Mouse (Mus musculus) forebrain, embryonic 12.5 days (tissue): ENCODE measurements around the gene Fbxw8. TPM values are rescaled to one million over a fixed set of nuclear protein-coding genes. Genes with fewer than 3 reads are reported as not detected.

Source experiments
- ATAC-seq: fragments of 200-750 bp; cut with Nextera tagmentation; 2 replicates; pipeline ENCODE4 v1.8.0; 2017; ENCODE audit warnings: moderate TSS enrichment; ENCODE audit not compliant: low FRiP score
- H3K27ac ChIP-seq: fragments of 300-500 bp; sonication (generic); 2 replicates; pipeline ENCODE4 v1.5.1; 2016; ENCODE audit warnings: mild to moderate bottlenecking
- H3K27me3 ChIP-seq: fragments of 300-500 bp; sonication (generic); 2 replicates; pipeline ENCODE4 v1.6.1; 2016; ENCODE audit warnings: mild to moderate bottlenecking
- H3K36me3 ChIP-seq: fragments of 300-500 bp; sonication (generic); replicated peaks from 2 replicates; pipeline ENCODE4 v1.6.1; 2016; ENCODE audit warnings: mild to moderate bottlenecking
- H3K4me1 ChIP-seq: fragments of 300-500 bp; sonication (generic); 2 replicates; pipeline ENCODE4 v1.6.1; 2016
- H3K4me2 ChIP-seq: fragments of 300-500 bp; sonication (generic); 2 replicates; pipeline ENCODE4 v1.6.1; 2016; ENCODE audit warnings: mild to moderate bottlenecking, moderate library complexity
- H3K4me3 ChIP-seq: fragments of 300-500 bp; sonication (generic); replicated peaks from 2 replicates; pipeline ENCODE4 v1.5.1; 2016; ENCODE audit warnings: mild to moderate bottlenecking
- H3K9ac ChIP-seq: fragments of 300-500 bp; sonication (generic); 2 replicates; pipeline ENCODE4 v1.6.1; 2016; ENCODE audit warnings: mild to moderate bottlenecking
- H3K9me3 ChIP-seq: fragments of 300-500 bp; sonication (generic); 2 replicates; pipeline ENCODE4 v1.6.1; 2016
- WGBS: fragments of 180-500 bp; shearing (Covaris S2); methylation state at CpG from one replicate; pipeline ENCODE4 v1.1.7; 2016; 5-methylcytosine and 5-hydroxymethylcytosine counted together
- polyA plus RNA-seq: library from polyadenylated mRNA; unstranded; fragments of >200 nt; fragmentation: Nextera tagmentation; extraction: Ambion mirVana; gene quantifications from 2 replicates; pipeline ENCODE4 v1.2.1, GENCODE M21; 2016

The Fbxw8 gene
- polyA plus RNA-seq, 1 experiment from 2014 or later: 41.5 TPM

DNA sequence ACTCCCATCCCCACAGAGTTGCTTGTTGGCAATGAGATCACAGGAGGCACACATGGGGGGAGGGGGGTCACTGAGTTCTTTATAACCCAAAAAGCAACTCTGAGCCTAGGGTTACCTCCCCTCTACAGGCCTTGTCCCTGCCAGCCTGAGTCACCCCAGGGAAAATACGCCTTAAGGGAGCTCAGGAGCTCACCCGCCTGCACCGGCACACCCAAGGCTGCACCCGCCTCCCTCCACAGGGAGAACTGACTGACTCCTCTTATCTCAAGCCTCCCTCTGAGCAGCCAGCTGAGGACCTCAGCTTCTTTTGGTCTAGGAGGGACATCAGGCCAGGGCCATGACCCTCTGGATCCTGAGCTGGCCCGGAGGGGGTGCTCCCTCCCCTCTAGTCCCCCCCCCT, 124.2 kb downstream of the Fbxw8 start:
- H3K4me3 ChIP-seq: no peak overlapping the region
- H3K9me3 ChIP-seq: 0 out of 2 replicates have a peak, but pooled peaks cover 8% of the 10 kb centered on the region
- H3K27me3 ChIP-seq: peaks cover 55% of the 10 kb centered on the region
- ATAC-seq: no peak
- WGBS: 64% methylated on average over 4 of the region's 5 CpGs
- no peak overlapping the region for H3K9ac ChIP-seq
- H3K36me3 ChIP-seq: no peaks in the 10 kb centered on the region
- H3K4me2 ChIP-seq: no peak overlapping the region
- H3K4me1 ChIP-seq: peaks cover 46% of the 10 kb centered on the region
- no peak overlapping the region for H3K27ac ChIP-seq

DNA sequence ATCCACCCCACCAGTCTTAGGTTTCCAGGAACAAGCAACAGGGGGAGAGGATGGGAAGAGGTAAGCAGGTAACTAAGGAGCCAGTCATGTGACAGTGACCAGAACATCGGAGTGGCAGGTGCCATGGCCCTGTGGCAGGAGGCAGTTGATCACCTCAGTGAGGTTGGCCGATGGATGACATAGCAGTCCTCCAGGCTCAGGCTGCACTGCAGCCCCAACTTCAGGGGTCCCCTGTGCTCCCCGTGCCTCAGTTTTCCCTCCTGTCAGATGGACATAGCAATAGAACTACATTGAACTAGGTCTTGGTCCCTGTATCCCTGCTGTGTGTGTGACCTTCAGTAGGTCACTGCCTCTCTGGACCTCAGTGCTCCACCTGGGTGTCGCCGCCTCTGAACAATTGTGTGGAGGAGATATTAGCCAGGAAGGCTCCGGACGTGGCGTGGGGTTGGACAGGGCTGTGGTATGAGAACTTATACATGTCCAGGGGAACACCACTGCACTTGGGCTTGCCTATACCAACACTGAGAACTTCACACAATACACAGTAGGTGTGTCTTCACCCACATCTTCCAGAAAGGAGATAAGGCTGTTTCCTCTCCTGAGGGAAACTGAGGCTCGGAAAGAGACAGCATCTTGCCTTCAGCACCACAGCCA, 125.1 kb downstream of the Fbxw8 start:
- Histone ChIP-seq H3K4me3 (no peak overlapping the region), H3K27me3 (peaks cover 64% of the 10 kb centered on the region), H3K27ac (no peak overlapping the region), H3K9me3 (0 out of 2 replicates have a peak, but pooled peaks cover 7% of the 10 kb centered on the region), H3K4me2 (no peak overlapping the region), H3K9ac (no peak overlapping the region), H3K36me3 (no peaks in the 10 kb centered on the region), H3K4me1 (peaks cover 50% of the 10 kb centered on the region)
- WGBS: 92% methylated on average over 9 of the region's 9 CpGs
- no peak for ATAC-seq

DNA sequence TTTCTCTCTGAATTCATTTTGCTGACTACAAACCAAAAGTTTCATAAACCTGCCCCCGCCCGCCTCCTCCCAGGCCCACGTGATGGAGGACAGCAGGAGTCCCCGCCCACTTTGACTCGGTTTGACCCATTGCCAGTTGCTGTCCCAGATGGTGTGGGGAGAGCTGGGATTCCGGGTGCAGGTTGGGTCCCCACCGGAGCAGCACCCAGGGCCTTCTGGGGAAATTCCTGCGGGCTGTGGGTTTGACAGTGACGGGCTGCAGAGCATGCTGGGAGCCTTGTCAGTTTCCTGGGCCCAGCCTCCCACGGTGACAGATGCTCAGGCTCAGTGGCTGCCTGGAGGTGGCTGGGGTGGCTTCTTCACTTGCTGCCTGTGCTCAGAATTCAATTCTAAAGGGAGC, 125.8 kb downstream of the Fbxw8 start:
- Histone ChIP-seq H3K4me2 (peak overlapping the region; percentile 97), H3K27me3 (peaks cover 65% of the 10 kb centered on the region), H3K27ac (no peak overlapping the region), H3K4me3 (peak overlapping the region; percentile 64), H3K4me1 (peaks cover 50% of the 10 kb centered on the region), H3K9ac (peak overlapping the region; percentile 36; the same call in 1 of the 2 replicates), H3K9me3 (no peaks in the 10 kb centered on the region), H3K36me3 (no peaks in the 10 kb centered on the region)
- 2% methylated on average over 10 of the region's 10 CpGs for WGBS
- ATAC-seq: peak; percentile 50; the same call in 1 of the 2 replicates

DNA sequence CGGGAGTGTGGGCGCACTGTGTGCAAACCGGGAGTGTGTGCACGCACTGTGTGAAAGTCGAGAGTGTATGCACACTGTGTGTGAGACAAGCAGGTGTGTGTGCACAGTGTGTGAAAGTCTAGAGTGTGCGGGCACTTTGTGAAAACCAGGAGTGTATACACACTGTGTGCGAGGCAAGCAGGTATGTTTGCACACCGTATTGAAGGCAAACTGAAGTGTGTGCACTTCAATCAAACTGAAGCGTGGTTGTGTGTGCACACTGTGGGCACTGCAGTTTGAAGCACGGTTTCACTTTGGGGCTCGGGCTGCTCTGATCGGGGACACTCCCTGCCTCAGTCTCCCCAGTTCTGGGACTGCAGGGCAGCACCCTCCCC, 126.2 kb downstream of the Fbxw8 start:
- H3K9me3 ChIP-seq: no peaks in the 10 kb centered on the region
- H3K4me2 ChIP-seq: peak overlapping the region; percentile 97
- H3K9ac ChIP-seq: no peak overlapping the region
- H3K27ac ChIP-seq: no peak overlapping the region
- peak overlapping the region; percentile 64 for H3K4me3 ChIP-seq
- peaks cover 50% of the 10 kb centered on the region for H3K4me1 ChIP-seq
- H3K27me3 ChIP-seq: peaks cover 65% of the 10 kb centered on the region
- ATAC-seq: peak; percentile 21; the same call in 1 of the 2 replicates
- 6% methylated on average over 12 of the region's 12 CpGs for WGBS
- no peaks in the 10 kb centered on the region for H3K36me3 ChIP-seq

DNA sequence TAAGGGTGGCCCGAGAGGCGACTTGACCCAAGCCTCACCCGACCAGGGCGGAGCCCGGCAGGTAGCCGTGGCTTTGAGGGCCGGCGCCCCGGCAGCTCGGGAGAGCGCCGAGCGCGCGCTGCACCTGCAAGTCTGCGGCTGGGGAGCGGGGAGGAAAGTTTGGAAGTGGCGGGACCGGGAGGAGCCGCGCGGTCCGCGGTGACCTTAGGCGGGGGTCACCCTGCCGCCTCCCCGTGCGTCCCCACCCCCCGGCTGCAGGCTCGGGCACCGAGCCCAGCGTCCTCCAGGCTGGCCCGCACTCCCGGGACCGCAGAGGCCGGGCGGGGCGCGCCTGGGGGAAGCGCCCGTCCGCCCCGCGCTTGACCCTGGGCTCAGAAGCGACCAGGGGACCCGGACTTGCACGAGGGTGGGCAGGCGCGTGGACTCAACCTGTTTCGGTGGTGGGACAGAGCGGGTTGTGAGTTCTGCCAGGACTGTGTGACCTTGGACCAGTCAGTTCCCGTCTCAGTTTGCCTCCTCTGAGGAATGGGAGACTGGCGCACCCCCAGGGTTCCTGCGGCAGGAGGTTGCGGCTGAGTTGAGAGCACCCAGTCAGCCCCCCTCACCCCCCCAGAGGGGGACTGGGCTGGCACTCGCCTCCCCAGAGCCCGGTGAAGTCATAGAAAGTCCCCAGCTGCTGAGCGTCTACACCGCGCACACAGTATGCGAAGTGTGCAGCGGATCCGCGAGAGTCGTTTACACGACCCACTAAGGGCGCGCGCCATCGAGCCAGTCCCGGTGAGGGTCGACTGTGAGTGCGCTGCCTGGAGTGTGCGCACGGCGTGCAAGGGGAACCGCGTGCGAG, 126.9 kb downstream of the Fbxw8 start:
- Histone ChIP-seq H3K4me1 (peaks cover 50% of the 10 kb centered on the region), H3K36me3 (no peaks in the 10 kb centered on the region), H3K4me3 (peak overlapping the region; percentile 64), H3K27ac (no peak overlapping the region), H3K9ac (peak overlapping the region; percentile 52), H3K9me3 (no peaks in the 10 kb centered on the region), H3K4me2 (peak overlapping the region; percentile 97), H3K27me3 (peaks cover 65% of the 10 kb centered on the region)
- 0 out of 2 replicates have a peak, but pooled peaks have one; percentile 9 for ATAC-seq
- WGBS: 2% methylated on average over 79 of the region's 79 CpGs

DNA sequence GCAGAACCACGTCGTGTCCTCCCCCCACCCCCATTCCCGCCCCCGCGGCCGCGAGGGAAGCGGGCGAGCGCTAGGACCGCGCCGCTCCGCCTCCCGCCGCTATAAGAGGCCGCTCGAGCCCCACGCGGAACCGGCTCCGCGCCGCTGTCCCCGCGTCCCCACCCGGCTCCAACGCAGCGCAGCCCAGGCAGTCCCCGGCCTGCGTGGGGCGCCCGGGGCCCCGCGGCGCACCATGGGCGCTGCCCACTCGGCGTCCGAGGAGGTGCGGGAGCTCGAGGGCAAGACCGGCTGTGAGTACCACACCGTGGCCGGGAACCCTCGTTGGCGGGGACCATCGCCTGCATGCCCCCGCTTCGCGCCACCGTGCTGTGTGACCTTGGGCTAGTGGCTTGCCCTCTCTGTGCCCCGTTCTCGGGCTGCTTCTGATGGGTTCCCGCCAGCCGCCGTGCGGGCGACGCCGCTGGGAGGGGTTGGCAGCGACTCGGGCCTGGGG, 127.5 kb downstream of the Fbxw8 start, which contains the start of gene Tesc:
Gene Tesc (plus strand): TSS at position 46 of the 493 bp plus-strand sequence.
- Histone ChIP-seq H3K4me3 (peak within 1 kb of the TSS; percentile 64), H3K4me2 (peak within 1 kb of the TSS; percentile 97), H3K27ac (no peak within 1 kb of the TSS), H3K36me3 (no peaks in the 10 kb centered on the region), H3K4me1 (peaks cover 50% of the 10 kb centered on the region), H3K9me3 (no peaks in the 10 kb centered on the region), H3K27me3 (peaks cover 65% of the 10 kb centered on the region), H3K9ac (peak within 1 kb of the TSS; percentile 52)
- 0 out of 2 replicates have a peak, but pooled peaks have one; percentile 20 for ATAC-seq
- under 1% methylated on average over 59 of the region's 63 CpGs for WGBS

DNA sequence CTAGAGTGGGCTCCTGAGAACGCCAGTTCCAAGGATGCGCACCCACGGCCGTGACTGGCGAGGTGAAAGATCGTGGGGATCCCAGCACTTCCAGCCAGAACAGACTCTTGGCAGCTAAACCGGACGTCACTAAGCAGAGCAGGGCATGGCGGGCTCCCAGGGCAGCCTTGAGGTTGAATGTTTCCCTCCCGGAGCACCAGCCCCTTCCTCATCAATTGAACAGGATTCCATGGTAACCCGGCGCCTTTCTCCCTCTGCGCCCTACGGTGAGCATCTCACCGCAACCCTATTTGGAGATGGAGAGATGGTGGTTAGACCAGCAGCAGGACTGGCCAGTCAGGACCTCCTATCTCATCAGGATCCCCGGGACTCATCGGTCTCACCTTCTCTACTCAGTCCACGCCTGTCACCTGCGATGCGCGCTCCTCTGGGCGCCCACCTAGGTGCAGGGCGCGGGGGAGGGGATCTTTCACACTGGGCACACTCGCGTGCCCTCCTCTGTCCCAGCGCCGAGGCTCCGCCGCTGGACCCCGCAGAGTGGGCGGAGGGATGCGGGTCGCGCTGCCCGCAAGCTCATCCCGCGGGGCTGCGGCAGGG, 128.1 kb downstream of the Fbxw8 start:
- no peak for ATAC-seq
- Histone ChIP-seq H3K36me3 (no peaks in the 10 kb centered on the region), H3K4me1 (peaks cover 50% of the 10 kb centered on the region), H3K27me3 (peaks cover 65% of the 10 kb centered on the region), H3K9ac (peak overlapping the region; percentile 52), H3K4me2 (peak overlapping the region; percentile 97), H3K27ac (no peak overlapping the region), H3K4me3 (peak overlapping the region; percentile 64), H3K9me3 (no peaks in the 10 kb centered on the region)
- WGBS: under 1% methylated on average over 39 of the region's 39 CpGs

DNA sequence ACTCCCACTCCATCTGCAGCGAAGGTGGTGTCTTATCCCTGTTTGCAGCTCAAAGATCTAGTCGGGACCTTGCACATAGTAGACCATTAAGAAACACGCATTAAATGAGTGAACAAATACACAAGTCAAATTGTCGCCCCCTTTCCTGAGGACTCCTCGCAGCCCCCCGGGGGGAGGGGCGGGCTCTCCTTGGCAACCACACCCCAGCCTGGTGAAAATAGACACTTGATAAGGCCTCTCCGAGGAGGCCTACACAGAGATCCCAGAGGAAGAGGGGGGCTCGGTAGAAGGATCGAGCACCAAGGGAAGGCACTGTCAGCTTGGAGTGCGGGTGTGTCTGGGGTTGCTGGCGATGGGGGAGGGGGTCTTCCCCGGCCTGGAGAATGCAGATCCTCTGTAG, 128.9 kb downstream of the Fbxw8 start:
- no peaks in the 10 kb centered on the region for H3K36me3 ChIP-seq
- peak overlapping the region; percentile 64; the same call in 1 of the 2 replicates for H3K4me3 ChIP-seq
- H3K9ac ChIP-seq: no peak overlapping the region
- WGBS: 1% methylated on average over 13 of the region's 13 CpGs
- H3K4me1 ChIP-seq: peaks cover 46% of the 10 kb centered on the region
- H3K9me3 ChIP-seq: no peaks in the 10 kb centered on the region
- H3K27ac ChIP-seq: no peak overlapping the region
- H3K4me2 ChIP-seq: peak overlapping the region; percentile 97
- no peak for ATAC-seq
- peaks cover 62% of the 10 kb centered on the region for H3K27me3 ChIP-seq

DNA sequence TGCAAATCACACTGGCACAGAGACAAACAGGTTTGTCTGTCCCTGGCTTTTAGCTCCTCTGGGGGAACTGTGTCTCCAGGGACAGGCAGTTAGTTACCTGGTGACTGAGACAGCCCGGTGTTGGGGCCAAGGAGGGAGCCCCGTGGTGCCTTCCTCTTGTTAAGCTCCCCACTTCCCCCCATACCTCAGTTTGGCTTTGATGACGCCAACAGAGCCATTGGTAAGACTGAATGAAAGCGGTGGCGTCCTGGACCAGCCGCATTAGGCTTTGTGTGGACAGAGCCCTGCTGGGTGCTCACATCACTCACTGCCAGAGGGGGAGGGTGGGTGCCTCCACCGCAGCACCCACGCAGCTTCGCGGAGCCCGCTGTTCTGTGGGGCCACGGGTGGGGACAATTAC, 129.4 kb downstream of the Fbxw8 start:
- Histone ChIP-seq H3K9me3 (no peaks in the 10 kb centered on the region), H3K9ac (no peak overlapping the region), H3K4me1 (peaks cover 44% of the 10 kb centered on the region), H3K4me2 (no peak overlapping the region), H3K27ac (no peak overlapping the region), H3K4me3 (no peak overlapping the region), H3K27me3 (peaks cover 58% of the 10 kb centered on the region), H3K36me3 (no peaks in the 10 kb centered on the region)
- WGBS: 5% methylated on average over 12 of the region's 12 CpGs
- no peak for ATAC-seq

DNA sequence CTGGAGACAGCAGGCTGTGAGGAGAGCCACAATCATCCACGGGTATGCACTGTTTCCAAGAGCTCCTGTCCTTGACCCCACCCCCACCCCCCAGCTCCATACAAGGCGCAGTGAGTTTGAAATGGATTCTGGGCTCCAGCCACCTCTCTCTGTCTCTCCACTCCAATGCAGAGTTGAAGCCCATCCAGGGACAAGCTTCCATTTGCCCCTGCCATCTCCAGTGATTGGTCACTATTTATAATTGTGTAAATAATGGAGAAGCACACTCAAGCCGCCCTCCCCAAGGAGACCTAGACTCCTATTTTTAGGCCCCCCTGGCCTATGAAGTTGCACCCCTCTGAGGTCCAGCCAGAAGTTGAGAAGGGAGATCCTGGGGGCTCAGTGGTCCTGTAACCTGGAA, 132.2 kb downstream of the Fbxw8 start:
- 66% methylated on average over 3 of the region's 3 CpGs for WGBS
- Histone ChIP-seq H3K9me3 (no peaks in the 10 kb centered on the region), H3K36me3 (no peaks in the 10 kb centered on the region), H3K9ac (no peak overlapping the region), H3K4me3 (no peak overlapping the region), H3K27me3 (peaks cover 37% of the 10 kb centered on the region), H3K4me1 (peaks cover 24% of the 10 kb centered on the region), H3K4me2 (no peak overlapping the region), H3K27ac (no peak overlapping the region)
- no peak for ATAC-seq

DNA sequence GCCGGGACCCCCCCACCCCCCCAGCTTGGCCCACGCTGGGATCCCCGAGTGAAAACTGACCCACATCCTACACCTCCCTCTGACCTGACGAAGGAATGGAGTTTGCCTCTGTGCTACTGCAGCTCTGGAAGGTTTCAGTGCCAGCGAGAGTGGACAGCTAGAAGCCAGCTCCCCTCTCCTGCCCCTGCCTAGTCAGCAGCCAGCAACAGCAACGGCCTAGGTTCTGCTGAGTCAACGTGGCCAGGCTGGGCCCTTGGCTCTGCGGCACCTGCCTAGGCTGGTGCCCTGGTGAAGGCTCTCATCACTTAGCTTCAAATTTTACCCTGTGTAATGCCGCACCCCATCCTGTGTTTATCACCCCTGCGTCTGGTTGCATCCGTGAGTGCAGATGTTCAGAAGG, 135.4 kb downstream of the Fbxw8 start:
- H3K4me1 ChIP-seq: peaks cover 5% of the 10 kb centered on the region
- no peak overlapping the region for H3K9ac ChIP-seq
- no peak overlapping the region for H3K4me2 ChIP-seq
- no peaks in the 10 kb centered on the region for H3K36me3 ChIP-seq
- H3K4me3 ChIP-seq: no peak overlapping the region
- no peak for ATAC-seq
- peaks cover 10% of the 10 kb centered on the region; the same call in 1 of the 2 replicates for H3K27me3 ChIP-seq
- no peak overlapping the region for H3K27ac ChIP-seq
- no peaks in the 10 kb centered on the region for H3K9me3 ChIP-seq
- WGBS: 72% methylated on average over 11 of the region's 11 CpGs

DNA sequence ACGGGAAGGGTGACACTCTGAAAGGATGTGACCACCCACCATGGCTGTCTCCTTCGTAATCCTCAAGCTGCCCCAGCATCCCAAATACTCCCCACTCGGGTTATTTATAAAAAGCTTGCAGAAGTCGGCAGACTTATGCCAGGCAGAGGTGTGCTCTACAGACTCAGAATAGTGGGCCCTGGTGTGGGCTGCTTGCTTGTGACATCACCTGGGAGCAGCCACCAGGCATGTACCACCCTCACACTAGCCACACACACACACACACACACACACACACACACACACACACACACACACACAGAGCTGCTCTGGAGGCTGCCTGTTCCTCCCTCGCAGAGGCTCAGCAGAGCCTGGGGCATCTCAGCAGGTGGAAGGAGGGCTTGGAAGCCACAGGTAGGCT, 137.7 kb downstream of the Fbxw8 start:
- Histone ChIP-seq H3K4me2 (no peak overlapping the region), H3K27ac (no peak overlapping the region), H3K4me1 (peaks cover 8% of the 10 kb centered on the region), H3K27me3 (peaks cover 10% of the 10 kb centered on the region; the same call in 1 of the 2 replicates), H3K4me3 (no peak overlapping the region), H3K9ac (no peak overlapping the region), H3K36me3 (no peaks in the 10 kb centered on the region), H3K9me3 (no peaks in the 10 kb centered on the region)
- no peak for ATAC-seq
- WGBS: 58% methylated on average over 5 of the region's 5 CpGs
